Mouse (Mus musculus): Measurements from ENCODE around the gene Becn1.

Becn1 gene

GRCm38 (mm10) chr11:101263989-101264280, 38.2 kb downstream of the Becn1 start:
- Histone ChIP-seq H3K36me3 (ENCODE audit: control insufficient read depth, insufficient read depth, low read length, poor library complexity, severe bottlenecking) (peaks cover 5% of the 10 kb centered on the region), H3K27me3 (ENCODE audit: control insufficient read depth, insufficient read depth, low read length, poor library complexity, severe bottlenecking) (peaks cover 3% of the 10 kb centered on the region)
- DNase-seq (ENCODE audit: low read depth, low spot score): no peak

GRCm38 (mm10) chr11:101263138-101263988, 38.7 kb downstream of the Becn1 start:
- no peak for DNase-seq (ENCODE audit: low read depth, low spot score)
- Histone ChIP-seq H3K36me3 (ENCODE audit: control insufficient read depth, insufficient read depth, low read length, poor library complexity, severe bottlenecking) (peaks cover 7% of the 10 kb centered on the region), H3K27me3 (ENCODE audit: control insufficient read depth, insufficient read depth, low read length, poor library complexity, severe bottlenecking) (peaks cover 3% of the 10 kb centered on the region)

- Histone ChIP-seq H3K36me3 (ENCODE audit: control insufficient read depth, insufficient read depth, low read length, poor library complexity, severe bottlenecking) (peaks cover 7% of the 10 kb centered on the region), H3K27me3 (ENCODE audit: control insufficient read depth, insufficient read depth, low read length, poor library complexity, severe bottlenecking) (peaks cover 3% of the 10 kb centered on the region)
- DNase-seq (ENCODE audit: low read depth, low spot score): no peak
Observed at GRCm38 (mm10) chr11:101262272-101262967, 39.7 kb downstream of the Becn1 start.

GRCm38 (mm10) chr11:101260826-101261380, 41.2 kb downstream of the Becn1 start:
- Histone ChIP-seq H3K27me3 (ENCODE audit: control insufficient read depth, insufficient read depth, low read length, poor library complexity, severe bottlenecking) (peaks cover 1% of the 10 kb centered on the region; the same call in 1 of the 2 replicates), H3K36me3 (ENCODE audit: control insufficient read depth, insufficient read depth, low read length, poor library complexity, severe bottlenecking) (peaks cover 7% of the 10 kb centered on the region)
- no peak for DNase-seq (ENCODE audit: low read depth, low spot score)

GRCm38 (mm10) chr11:101259948-101260825, 41.9 kb downstream of the Becn1 start, which contains the start of gene Wnk4:
Gene Wnk4 (plus strand): TSS chr11:101260567.
- peaks cover 1% of the 10 kb centered on the region; the same call in 1 of the 2 replicates for H3K27me3 ChIP-seq (ENCODE audit: control insufficient read depth, insufficient read depth, low read length, poor library complexity, severe bottlenecking)
- peaks cover 7% of the 10 kb centered on the region for H3K36me3 ChIP-seq (ENCODE audit: control insufficient read depth, insufficient read depth, low read length, poor library complexity, severe bottlenecking)
- DNase-seq (ENCODE audit: low read depth, low spot score): peak; percentile 19

- H3K27me3 ChIP-seq (ENCODE audit: control insufficient read depth, insufficient read depth, low read length, poor library complexity, severe bottlenecking): peaks cover 1% of the 10 kb centered on the region; the same call in 1 of the 2 replicates
- no peak for DNase-seq (ENCODE audit: low read depth, low spot score)
- H3K36me3 ChIP-seq (ENCODE audit: control insufficient read depth, insufficient read depth, low read length, poor library complexity, severe bottlenecking): peaks cover 7% of the 10 kb centered on the region
Observed at GRCm38 (mm10) chr11:101259261-101259712, 42.8 kb downstream of the Becn1 start.

GRCm38 (mm10) chr11:101255826-101256775, 46.0 kb downstream of the Becn1 start:
- no peak for DNase-seq (ENCODE audit: low read depth, low spot score)
- H3K36me3 ChIP-seq (ENCODE audit: control insufficient read depth, insufficient read depth, low read length, poor library complexity, severe bottlenecking): peaks cover 7% of the 10 kb centered on the region
- peaks cover 1% of the 10 kb centered on the region; the same call in 1 of the 2 replicates for H3K27me3 ChIP-seq (ENCODE audit: control insufficient read depth, insufficient read depth, low read length, poor library complexity, severe bottlenecking)

- H3K36me3 ChIP-seq (ENCODE audit: control insufficient read depth, insufficient read depth, low read length, poor library complexity, severe bottlenecking): peaks cover 2% of the 10 kb centered on the region
- no peaks in the 10 kb centered on the region for H3K27me3 ChIP-seq (ENCODE audit: control insufficient read depth, insufficient read depth, low read length, poor library complexity, severe bottlenecking)
- peak; percentile 85 for DNase-seq (ENCODE audit: low read depth, low spot score)
Observed at GRCm38 (mm10) chr11:101253613-101254389, 48.3 kb downstream of the Becn1 start, which contains the start of gene Vps25. Gene Vps25 (plus strand): TSS chr11:101253707.

GRCm38 (mm10) chr11:101252941-101253340, 49.1 kb downstream of the Becn1 start:
- no peak for DNase-seq (ENCODE audit: low read depth, low spot score)
- Histone ChIP-seq H3K27me3 (ENCODE audit: control insufficient read depth, insufficient read depth, low read length, poor library complexity, severe bottlenecking) (no peaks in the 10 kb centered on the region), H3K36me3 (ENCODE audit: control insufficient read depth, insufficient read depth, low read length, poor library complexity, severe bottlenecking) (no peaks in the 10 kb centered on the region; the same call in 1 of the 2 replicates)

GRCm38 (mm10) chr11:101251031-101251430, 51.1 kb downstream of the Becn1 start:
- H3K36me3 ChIP-seq (ENCODE audit: control insufficient read depth, insufficient read depth, low read length, poor library complexity, severe bottlenecking): no peaks in the 10 kb centered on the region
- DNase-seq (ENCODE audit: low read depth, low spot score): no peak
- H3K27me3 ChIP-seq (ENCODE audit: control insufficient read depth, insufficient read depth, low read length, poor library complexity, severe bottlenecking): peaks cover under 1% of the 10 kb centered on the region; the same call in 1 of the 2 replicates

- Histone ChIP-seq H3K27me3 (ENCODE audit: control insufficient read depth, insufficient read depth, low read length, poor library complexity, severe bottlenecking) (peaks cover 2% of the 10 kb centered on the region; the same call in 1 of the 2 replicates), H3K36me3 (ENCODE audit: control insufficient read depth, insufficient read depth, low read length, poor library complexity, severe bottlenecking) (no peaks in the 10 kb centered on the region)
- peak; percentile 84 for DNase-seq (ENCODE audit: low read depth, low spot score)
Observed at GRCm38 (mm10) chr11:101248258-101248994, 53.7 kb downstream of the Becn1 start.

- Histone ChIP-seq H3K27me3 (ENCODE audit: control insufficient read depth, insufficient read depth, low read length, poor library complexity, severe bottlenecking) (peaks cover 2% of the 10 kb centered on the region; the same call in 1 of the 2 replicates), H3K36me3 (ENCODE audit: control insufficient read depth, insufficient read depth, low read length, poor library complexity, severe bottlenecking) (no peaks in the 10 kb centered on the region)
- no peak for DNase-seq (ENCODE audit: low read depth, low spot score)
Observed at GRCm38 (mm10) chr11:101247521-101248030, 54.5 kb downstream of the Becn1 start.
